Mouse (Mus musculus) forebrain, postnatal 0 days (tissue): ENCODE measurements at regions not wholly inside any gene's neighbourhood (a gene's known extent, or its start where the extent isn't known, plus 50 kb on each side); places are given as distances from the start of the nearest gene placed in this dataset.

Source experiments
- ATAC-seq: fragments of 200-750 bp; cut with Nextera tagmentation; 2 replicates; pipeline ENCODE4 v1.8.0; 2017; ENCODE audit warnings: mild to moderate bottlenecking, moderate library complexity
- DNase-seq: peaks from one replicate; pipeline ENCODE4 v3.0.0-alpha.2; 2015
- H3K27ac ChIP-seq: fragments of 300-500 bp; sonication (generic); 2 replicates; pipeline ENCODE4 v1.5.1; 2014; ENCODE audit warnings: low read depth, mild to moderate bottlenecking, antibody characterized with exemption, low read length, moderate library complexity, mixed read lengths
- H3K27me3 ChIP-seq: fragments of 300-500 bp; sonication (generic); 2 replicates; pipeline ENCODE4 v1.6.1; 2014; ENCODE audit warnings: mild to moderate bottlenecking, low read length, mixed read lengths; ENCODE audit not compliant: insufficient read depth
- H3K36me3 ChIP-seq: fragments of 300-500 bp; sonication (generic); 2 replicates; pipeline ENCODE4 v1.6.1; 2014; ENCODE audit warnings: mild to moderate bottlenecking, moderate library complexity; ENCODE audit not compliant: insufficient read depth
- H3K4me1 ChIP-seq: fragments of 300-500 bp; sonication (generic); 2 replicates; pipeline ENCODE4 v1.6.1; 2014; ENCODE audit warnings: antibody characterized with exemption; ENCODE audit not compliant: insufficient read depth
- H3K4me2 ChIP-seq: fragments of 300-500 bp; sonication (generic); 2 replicates; pipeline ENCODE4 v1.6.1; 2014; ENCODE audit warnings: low read depth, mild to moderate bottlenecking, moderate library complexity
- H3K4me3 ChIP-seq: fragments of 300-500 bp; sonication (generic); 2 replicates; pipeline ENCODE4 v1.5.1; 2014; ENCODE audit warnings: low read depth, low read length, mixed read lengths
- H3K9ac ChIP-seq: fragments of 300-500 bp; sonication (generic); 2 replicates; pipeline ENCODE4 v1.6.1; 2014; ENCODE audit warnings: mild to moderate bottlenecking
- H3K9me3 ChIP-seq: fragments of 300-500 bp; sonication (generic); 2 replicates; pipeline ENCODE4 v1.6.1; 2016; ENCODE audit warnings: low read length
- CTCF ChIP-seq: sonication (generic); IDR thresholded peaks from 2 replicates; pipeline ENCODE4 v1.5.1; 2016; ENCODE audit warnings: antibody characterized with exemption, control low read depth, low read depth
- WGBS: fragments of 180-500 bp; shearing (Covaris S2); extraction: QIAGEN DNeasy Blood & Tissue Kit; methylation state at CpG from one replicate; pipeline ENCODE4 v1.1.7; 2014; 5-methylcytosine and 5-hydroxymethylcytosine counted together

- Histone ChIP-seq H3K9ac (no peak overlapping the region), H3K4me3 (no peak overlapping the region), H3K27me3 (no peaks in the 10 kb centered on the region), H3K27ac (no peak overlapping the region), H3K4me1 (peaks cover 4% of the 10 kb centered on the region; the same call in 1 of the 2 replicates), H3K4me2 (no peak overlapping the region), H3K36me3 (no peaks in the 10 kb centered on the region), H3K9me3 (no peaks in the 10 kb centered on the region)
- TF ChIP-seq CTCF: no peak
- peak; percentile 29 for DNase-seq
- 43% methylated on average over 3 of the region's 3 CpGs for WGBS
- no peak for ATAC-seq
These were observed 304.9 kb upstream of the Auts2 start for GRCm38 (mm10) chr5:132848086-132848485.

- Histone ChIP-seq H3K4me1 (no peaks in the 10 kb centered on the region), H3K4me2 (no peak overlapping the region), H3K27me3 (no peaks in the 10 kb centered on the region), H3K36me3 (no peaks in the 10 kb centered on the region), H3K4me3 (no peak overlapping the region), H3K9me3 (no peaks in the 10 kb centered on the region), H3K9ac (no peak overlapping the region), H3K27ac (no peak overlapping the region)
- ATAC-seq: no peak
- TF ChIP-seq CTCF: no peak
- DNase-seq: no peak
- 30% methylated on average over 3 of the region's 3 CpGs for WGBS
These were observed 300.1 kb upstream of the Auts2 start for GRCm38 (mm10) chr5:132843284-132843683.

- ATAC-seq (no peak), DNase-seq (no peak)
- Histone ChIP-seq H3K4me2 (no peak overlapping the region), H3K4me3 (no peak overlapping the region), H3K36me3 (no peaks in the 10 kb centered on the region), H3K9me3 (no peaks in the 10 kb centered on the region), H3K4me1 (no peaks in the 10 kb centered on the region), H3K9ac (no peak overlapping the region), H3K27me3 (no peaks in the 10 kb centered on the region), H3K27ac (no peak overlapping the region)
- WGBS: 96% methylated on average over 3 of the region's 3 CpGs
- TF ChIP-seq CTCF: no peak
These were observed 298.6 kb upstream of the Auts2 start for GRCm38 (mm10) chr5:132841794-132842193.

- Histone ChIP-seq H3K9me3 (no peaks in the 10 kb centered on the region), H3K4me3 (no peak overlapping the region), H3K9ac (no peak overlapping the region), H3K27me3 (no peaks in the 10 kb centered on the region), H3K4me2 (no peak overlapping the region), H3K27ac (no peak overlapping the region), H3K36me3 (no peaks in the 10 kb centered on the region), H3K4me1 (no peaks in the 10 kb centered on the region)
- no peak for ATAC-seq
- WGBS: 30% methylated on average over 2 of the region's 2 CpGs
- TF ChIP-seq CTCF: no peak
- DNase-seq: no peak
These were observed 294.3 kb upstream of the Auts2 start for GRCm38 (mm10) chr5:132837420-132837819.

GRCm38 (mm10) chr5:132828993-132829392 lies 285.8 kb upstream of the Auts2 start:
- Histone ChIP-seq H3K36me3 (no peaks in the 10 kb centered on the region), H3K27ac (no peak overlapping the region), H3K4me1 (0 out of 2 replicates have a peak, but pooled peaks cover 3% of the 10 kb centered on the region), H3K27me3 (no peaks in the 10 kb centered on the region), H3K4me2 (no peak overlapping the region), H3K9me3 (no peaks in the 10 kb centered on the region), H3K4me3 (no peak overlapping the region), H3K9ac (no peak overlapping the region)
- DNase-seq: no peak
- 39% methylated on average over 7 of the region's 7 CpGs for WGBS
- no peak for ATAC-seq
- no peak for TF ChIP-seq CTCF

GRCm38 (mm10) chr5:132827555-132828333 lies 284.6 kb upstream of the Auts2 start:
- DNase-seq (peak; percentile 14), ATAC-seq (no peak)
- H3K4me2 ChIP-seq: no peak overlapping the region

GRCm38 (mm10) chr5:132826009-132826408 lies 282.9 kb upstream of the Auts2 start:
- WGBS: 67% methylated on average over 5 of the region's 5 CpGs
- TF ChIP-seq CTCF: no peak
- DNase-seq: no peak

More at GRCm38 (mm10) chr5:132827555-132828333, 284.6 kb upstream of the Auts2 start:
- H3K27ac ChIP-seq: no peak overlapping the region
- no peak for TF ChIP-seq CTCF
- 0 out of 2 replicates have a peak, but pooled peaks cover 3% of the 10 kb centered on the region for H3K4me1 ChIP-seq
- no peaks in the 10 kb centered on the region for H3K36me3 ChIP-seq
- H3K9ac ChIP-seq: no peak overlapping the region
- H3K4me3 ChIP-seq: no peak overlapping the region
- H3K9me3 ChIP-seq: no peaks in the 10 kb centered on the region
- WGBS: 62% methylated on average over 10 of the region's 10 CpGs
- no peaks in the 10 kb centered on the region; the same call in 1 of the 2 replicates for H3K27me3 ChIP-seq

More at GRCm38 (mm10) chr5:132826009-132826408, 282.9 kb upstream of the Auts2 start:
- Histone ChIP-seq H3K4me1 (0 out of 2 replicates have a peak, but pooled peaks cover 3% of the 10 kb centered on the region), H3K9me3 (no peaks in the 10 kb centered on the region), H3K36me3 (no peaks in the 10 kb centered on the region), H3K27ac (no peak overlapping the region), H3K4me3 (no peak overlapping the region), H3K4me2 (no peak overlapping the region), H3K9ac (no peak overlapping the region), H3K27me3 (no peaks in the 10 kb centered on the region; the same call in 1 of the 2 replicates)
- no peak for ATAC-seq
